Mouse (Mus musculus) heart, postnatal 10 days (tissue): ENCODE results near the gene Tdrd9. TPM values are rescaled to one million over a fixed set of nuclear protein-coding genes. Genes with fewer than 3 reads are reported as not detected.
"Not testable (repeated sequence)": the region's sequence is repeated elsewhere in the genome, so short reads cannot be mapped to it uniquely, and the experiment has no call there.

Source experiments
- DNase-seq, 2 experiments: peaks; one replicate each; pipeline ENCODE4 v3.0.0; 2021
- intact Hi-C: fragments of 180-260 bp; cut with DNase I; formaldehyde crosslinking; loops from one replicate; pipeline ENCODE4 v1.15.1; 2025
- total RNA-seq, 2 experiments: library from RNA; stranded (reverse); gene quantifications; 2 replicates each; pipeline ENCODE4 v1.2.3; 2021

Tdrd9 gene
- total RNA-seq, 2 experiments from 2014 or later = 0.15 to 0.26 TPM

DNA sequence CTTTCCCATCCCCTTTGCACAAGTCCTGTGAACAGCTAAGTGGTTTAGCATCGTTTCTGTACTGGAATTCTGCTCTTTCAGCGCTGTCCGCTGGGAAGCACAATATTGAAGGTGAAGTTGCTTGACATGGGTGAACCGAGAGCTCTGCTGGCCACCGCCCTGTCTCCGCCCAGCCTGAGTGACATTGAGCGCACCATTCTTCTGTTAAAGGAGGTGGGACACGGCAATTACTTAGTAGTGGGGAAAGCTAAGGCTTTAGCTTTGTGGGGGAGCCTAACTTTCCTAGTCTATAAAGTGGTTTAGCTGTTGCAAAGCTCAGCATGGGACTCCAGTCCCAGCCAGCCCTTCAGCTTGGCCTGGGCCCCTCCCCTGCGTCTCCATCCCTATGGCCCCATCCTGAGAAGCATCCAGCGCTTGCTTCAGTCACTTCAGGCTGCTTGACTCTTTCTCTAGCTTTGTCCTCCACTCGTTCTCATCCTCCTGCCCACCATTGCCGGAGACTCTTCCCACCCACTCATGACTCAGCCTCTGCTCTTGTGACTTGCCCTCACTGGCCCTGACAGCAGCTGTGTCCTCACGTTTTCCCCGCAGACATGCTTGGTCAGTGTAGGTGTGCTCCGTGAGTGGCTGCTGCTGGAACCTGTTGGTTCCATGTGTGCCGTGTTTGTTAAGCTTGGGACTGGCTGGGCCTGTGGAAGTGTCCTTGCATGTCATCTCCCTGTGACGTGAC, 53.4 kb downstream of the Tdrd9 start:
- intact Hi-C loops = no loop called here
- no peak for DNase-seq

DNA sequence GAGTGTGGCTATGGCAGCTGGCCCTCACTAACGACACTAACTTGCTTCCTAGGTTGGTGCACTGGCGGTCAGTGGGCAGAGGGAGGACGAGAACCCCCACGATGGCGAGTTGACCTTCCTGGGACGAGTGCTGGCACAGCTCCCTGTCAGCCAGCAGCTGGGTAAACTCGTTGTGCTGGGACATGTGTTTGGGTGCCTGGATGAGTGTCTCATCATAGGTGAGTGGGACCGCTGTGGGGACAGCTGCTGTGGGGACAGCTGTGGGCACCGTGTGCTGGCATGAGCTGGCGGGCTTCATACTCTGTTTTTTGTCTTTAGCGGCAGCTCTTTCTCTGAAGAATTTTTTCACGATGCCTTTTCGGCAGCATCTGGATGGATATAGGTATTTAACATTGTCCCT, 54.1 kb downstream of the Tdrd9 start:
- intact Hi-C loops = no loop called here
- no peak for DNase-seq

DNA sequence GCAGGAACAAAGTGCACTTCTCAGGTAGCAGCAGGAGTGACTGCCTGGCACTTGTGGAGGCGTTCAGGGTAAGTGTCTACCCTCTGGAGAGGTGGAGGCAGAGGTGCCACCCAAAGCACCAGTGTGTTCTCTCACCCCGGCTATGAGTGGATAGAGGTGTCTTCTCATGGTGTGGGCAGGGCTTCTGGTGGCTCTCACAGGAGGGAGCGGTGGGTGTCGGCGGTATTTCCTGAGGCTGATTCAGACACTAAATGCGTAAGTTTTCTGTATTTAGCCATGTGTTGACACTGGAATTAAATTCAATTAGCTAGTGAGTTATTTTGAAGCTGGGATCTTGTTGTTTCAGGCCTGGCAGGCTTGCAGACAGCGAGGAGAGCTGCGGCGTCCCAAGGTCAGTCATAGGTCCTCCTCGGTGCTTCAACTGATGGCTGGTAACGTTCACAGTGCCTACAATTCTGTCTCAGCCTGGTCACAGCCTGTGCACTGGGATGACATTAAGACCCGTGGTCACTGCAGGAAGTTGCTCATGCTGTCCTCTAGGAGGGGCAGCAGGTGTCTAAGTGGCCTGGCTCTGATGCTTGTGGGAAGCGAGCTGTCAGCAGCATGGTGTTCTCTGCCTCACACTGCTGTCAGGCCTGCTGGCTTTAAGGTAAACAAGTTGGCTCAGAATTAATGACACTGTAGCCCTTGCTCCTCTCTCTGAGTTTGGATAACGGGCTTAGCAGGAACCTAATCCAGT, 54.7 kb downstream of the Tdrd9 start:
- intact Hi-C loops = no loop called here
- peak; percentile 7 to 14 for DNase-seq

DNA sequence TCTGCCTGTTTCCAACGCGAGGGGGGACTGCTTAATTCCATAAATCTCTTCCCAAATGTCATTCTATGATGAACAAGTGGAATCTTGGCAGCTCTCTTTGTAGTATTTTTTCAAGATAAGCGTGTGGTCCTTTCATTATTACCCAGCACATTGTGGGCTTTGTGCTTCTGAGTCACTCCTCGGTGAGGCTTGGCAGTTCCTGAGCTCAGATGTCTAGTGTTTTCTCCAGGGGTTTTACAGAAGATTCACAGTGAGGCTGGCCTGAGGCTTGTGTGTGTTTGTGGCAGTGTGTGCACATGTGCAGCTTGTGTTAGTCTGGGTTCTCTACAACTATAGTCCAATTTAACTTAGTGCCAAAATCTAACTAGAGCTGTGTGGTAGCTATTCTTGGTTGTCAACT, 56.0 kb downstream of the Tdrd9 start:
- intact Hi-C loops = no loop called here
- no peak for DNase-seq

DNA sequence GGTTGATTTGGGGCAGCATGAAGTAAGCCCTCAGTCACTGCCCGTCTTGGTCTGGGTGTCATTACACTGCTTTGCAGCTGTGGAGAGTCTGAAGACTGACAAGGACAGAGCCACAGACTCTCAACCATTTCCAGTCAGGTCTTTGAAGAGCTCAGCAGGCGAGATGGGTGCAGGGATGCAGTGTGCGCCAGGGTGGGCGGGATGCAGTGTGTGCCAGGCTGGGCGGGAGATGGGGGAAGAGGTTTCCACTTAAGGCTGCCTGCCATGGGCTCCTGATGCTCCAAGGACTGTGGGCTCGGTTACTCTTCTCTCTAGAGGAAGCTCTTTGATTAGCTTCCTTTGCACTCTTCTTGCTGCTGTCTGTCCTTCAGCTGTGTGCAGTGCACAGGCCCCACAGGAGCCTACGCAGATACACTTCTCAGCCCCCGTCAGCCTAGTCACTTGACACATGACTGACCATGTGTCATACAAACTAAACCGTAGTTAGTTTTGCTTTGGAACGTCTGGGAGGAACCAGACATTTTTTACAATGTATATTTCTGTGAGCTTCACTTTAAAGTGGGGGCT, 62.1 kb downstream of the Tdrd9 start:
- intact Hi-C loops = no loop called here

DNA sequence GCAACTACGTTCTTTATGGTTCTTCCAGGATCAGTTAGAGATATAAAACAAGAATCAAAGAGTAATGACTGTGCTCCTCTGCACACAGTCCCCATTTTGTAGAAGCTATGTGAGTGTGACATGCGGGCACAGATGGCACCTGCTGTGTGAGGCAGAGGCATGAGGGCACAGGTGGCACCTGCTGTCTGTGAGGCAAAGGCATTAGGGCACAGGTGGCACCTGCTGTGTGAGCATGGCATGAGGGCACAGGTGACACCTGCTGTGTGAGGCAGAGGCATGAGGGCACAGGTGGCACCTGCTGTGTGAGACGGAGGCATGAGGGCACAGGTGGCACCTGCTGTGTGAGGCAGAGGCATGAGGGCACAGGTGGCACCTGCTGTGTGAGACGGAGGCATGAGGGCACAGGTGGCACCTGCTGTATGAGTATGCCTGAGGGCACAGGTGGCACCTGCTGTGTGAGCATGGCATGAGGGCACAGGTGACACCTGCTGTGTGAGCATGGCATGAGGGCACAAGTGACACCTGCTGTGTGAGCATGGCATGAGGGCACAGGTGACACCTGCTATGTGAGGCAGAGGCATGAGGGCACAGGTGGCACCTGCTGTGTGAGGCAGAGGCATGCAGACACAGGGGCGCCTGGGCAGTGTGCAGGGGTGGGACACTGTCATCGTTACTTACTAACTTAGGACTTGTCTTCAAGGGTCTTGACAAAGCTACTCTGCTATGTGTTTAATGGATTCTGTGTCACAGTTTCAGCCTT, 64.2 kb downstream of the Tdrd9 start:
- DNase-seq, intact Hi-C loops: not testable (repeated sequence)

More for the DNA sequence above, 62.1 kb downstream of the Tdrd9 start:
- no peak for DNase-seq

DNA sequence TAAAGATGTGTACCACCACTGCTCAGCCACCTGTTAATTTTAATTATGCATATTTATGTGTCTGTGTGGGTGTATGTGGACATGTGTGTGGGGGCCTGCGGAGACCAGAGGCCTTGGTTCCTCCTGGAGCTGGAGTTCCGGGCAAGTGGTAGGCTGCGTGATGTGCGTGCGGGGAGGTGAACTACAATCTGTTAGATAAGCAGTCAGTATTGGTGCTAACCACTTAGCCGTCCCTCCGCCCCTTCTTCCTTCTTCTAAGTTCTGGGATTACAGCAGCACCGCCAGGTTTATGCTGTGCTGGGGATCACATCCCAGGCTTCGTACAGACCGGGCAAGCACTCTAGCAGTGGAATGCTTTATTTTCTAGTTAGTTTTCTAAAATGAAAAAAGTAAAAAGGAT, 67.1 kb downstream of the Tdrd9 start:
- intact Hi-C loops = no loop called here
- no peak for DNase-seq

DNA sequence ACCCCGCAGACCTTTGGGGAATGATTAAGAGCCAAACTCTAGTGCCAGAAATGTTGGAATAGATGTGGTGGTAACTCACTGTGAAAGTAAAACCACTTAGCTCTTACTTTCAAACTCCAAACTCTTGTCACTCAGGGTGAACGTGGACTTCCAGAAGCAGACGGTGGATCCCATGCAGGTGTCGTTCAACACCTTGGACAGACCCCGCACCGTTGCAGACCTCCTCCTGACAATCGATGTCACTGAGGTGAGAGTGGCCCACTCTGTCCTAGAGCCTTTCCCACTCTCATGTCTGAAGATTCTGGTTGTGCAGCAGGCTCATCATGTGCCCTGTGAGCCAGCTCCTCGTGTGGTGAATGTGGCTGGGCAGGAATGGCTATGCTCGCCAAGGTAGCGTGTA, 67.8 kb downstream of the Tdrd9 start:
- intact Hi-C loops = no loop called here
- no peak for DNase-seq

DNA sequence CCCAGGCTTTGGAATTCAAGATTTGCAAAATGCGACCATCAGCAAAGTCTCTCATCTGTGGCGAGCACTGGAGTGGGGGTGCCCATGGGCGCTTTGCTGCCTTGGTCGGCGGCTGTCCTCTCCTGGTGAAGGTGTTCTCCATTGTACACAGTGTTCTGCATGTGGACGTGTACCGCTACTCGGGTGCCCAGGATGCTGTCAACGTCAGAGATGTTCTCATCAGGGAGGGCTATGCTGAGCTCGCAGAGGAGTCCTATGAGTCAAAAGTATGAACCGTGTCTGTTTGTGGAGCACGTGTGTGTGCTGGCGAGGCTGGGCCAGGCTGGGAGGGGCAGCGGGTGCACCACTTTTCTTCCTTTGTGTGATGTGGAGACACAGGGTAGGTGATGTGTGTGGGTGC, 71.3 kb downstream of the Tdrd9 start:
- intact Hi-C loops = no loop called here
- DNase-seq = no peak

DNA sequence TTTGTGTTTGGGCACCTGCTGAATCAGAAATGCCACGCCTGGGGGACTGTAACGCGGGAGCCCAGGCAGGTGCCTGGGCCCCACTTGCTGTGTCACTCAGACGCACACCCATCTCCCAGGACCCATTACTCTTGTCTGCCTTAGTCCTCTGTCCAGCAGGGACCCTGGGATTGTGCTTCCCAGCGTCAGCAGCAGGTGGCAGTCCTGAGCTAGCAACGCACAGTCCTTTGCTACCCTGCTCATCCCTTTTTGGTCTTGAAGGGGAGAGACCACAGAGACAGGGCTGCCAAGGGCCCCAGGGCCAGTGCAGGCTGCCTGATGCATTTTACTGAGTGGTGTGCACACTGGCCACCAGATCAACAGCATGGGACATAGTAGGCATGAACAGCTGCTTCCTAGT, 106.3 kb downstream of the Tdrd9 start:
- intact Hi-C loops = loop anchor here (1.0 to 2.0 kb wide), 2 partner anchors 14 to 63 kb away; no protein-coding TSS in a partner anchor

DNA sequence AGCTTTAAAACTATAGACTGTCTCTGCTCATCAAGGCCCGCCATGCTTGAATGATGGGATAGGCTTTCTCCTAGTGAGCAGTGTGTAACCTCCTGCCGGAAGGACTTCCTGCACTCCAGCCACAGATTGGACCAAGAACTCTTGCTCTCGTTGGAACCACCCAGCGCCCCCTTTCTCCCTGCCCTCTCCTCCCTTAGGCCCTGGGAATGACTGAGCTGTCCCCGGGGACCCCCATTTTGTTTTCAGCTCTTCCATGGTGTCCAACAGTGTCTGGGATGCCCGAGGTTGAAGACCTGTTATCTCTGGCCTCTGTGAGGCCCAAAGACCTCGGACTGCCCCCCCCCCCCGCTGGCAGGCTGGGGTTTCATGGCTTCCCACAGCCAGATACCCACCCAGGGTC, 108.6 kb downstream of the Tdrd9 start:
- intact Hi-C loops = loop anchor here (2.0 kb wide), 1 partner anchor 61 kb away; no protein-coding TSS in a partner anchor
- no peak for DNase-seq

More for the DNA sequence above, 106.3 kb downstream of the Tdrd9 start:
- DNase-seq = peak; percentile 84 to 88

DNA sequence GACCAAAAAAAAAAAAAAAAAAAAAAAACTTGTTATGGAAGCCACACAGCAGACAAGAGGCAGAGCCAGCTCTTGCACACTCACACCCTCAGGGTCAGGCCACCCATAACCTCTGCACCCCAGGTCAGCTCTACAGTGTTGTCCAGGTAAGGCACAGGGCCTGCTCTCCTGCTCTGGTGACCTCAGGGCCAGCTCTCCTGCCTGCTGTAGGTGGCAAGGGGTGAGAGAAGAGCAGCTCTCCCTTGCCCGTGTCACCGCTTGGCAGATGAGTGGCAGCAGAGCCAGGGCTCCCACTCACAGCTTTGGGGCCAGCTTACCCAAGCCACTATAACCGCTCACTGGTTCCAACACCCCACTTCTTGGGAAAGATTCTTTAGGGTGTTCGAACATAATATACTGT, 109.6 kb downstream of the Tdrd9 start:
- intact Hi-C loops = no loop called here
- DNase-seq = no peak

DNA sequence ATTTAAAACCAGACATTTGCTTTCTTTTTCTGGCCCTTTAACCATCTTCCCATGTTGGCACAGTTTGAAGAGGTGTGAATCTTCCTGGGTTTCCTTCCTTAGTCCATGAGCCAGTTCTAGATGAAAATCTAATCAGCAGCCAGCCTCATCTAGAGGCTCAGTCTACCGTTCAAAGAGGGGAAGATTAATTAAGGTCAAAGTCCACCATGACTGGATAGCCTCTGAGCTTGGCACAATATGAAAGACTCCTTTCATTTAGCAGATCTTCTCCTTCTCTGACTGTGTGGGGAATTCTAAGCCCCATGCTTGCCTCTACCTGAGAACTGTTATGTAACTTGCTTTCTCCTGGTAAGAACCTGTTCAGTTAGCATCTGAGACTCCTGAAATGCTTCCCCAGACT, 110.9 kb downstream of the Tdrd9 start:
- DNase-seq = no peak
- intact Hi-C loops = no loop called here

DNA sequence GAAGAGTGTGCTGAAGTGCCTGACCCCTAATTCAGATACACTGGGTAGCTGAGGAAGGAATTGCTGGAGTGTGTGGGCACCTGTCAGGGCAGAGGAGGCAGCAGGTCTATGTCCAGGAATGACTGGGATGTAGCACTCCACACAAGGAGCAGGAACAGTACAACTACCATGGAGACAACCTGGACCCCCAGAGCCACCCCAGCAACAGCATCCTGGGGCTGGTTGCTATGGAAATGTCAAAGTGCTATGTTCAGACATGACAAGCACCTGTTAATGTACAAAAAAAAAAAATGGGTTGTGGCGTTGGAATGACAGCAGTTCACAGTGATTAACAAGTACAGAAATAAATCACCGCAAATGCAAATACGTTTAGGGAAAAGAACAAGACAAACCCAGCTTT, 114.9 kb downstream of the Tdrd9 start:
- no peak for DNase-seq
- intact Hi-C loops = no loop called here

DNA sequence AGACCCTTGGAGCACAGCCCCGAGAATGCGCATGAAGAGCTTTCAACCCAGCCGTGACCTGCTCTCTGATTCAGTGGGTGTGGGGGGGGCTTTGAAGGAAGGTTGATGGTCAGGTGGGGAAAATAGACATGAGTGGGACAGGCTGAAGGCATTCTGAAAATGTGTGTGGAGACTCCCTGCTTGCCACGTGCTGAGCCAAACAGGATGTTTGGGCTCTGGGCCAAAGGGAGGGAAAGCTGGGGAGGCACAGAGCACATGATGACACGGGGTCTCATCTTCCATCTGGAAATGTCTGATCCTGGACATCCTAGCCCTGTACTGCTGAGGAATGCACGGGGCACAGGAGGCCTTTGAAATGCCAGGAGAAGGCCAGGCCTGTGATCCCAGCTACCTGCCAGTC, 115.4 kb downstream of the Tdrd9 start:
- no peak for DNase-seq
- intact Hi-C loops = no loop called here

DNA sequence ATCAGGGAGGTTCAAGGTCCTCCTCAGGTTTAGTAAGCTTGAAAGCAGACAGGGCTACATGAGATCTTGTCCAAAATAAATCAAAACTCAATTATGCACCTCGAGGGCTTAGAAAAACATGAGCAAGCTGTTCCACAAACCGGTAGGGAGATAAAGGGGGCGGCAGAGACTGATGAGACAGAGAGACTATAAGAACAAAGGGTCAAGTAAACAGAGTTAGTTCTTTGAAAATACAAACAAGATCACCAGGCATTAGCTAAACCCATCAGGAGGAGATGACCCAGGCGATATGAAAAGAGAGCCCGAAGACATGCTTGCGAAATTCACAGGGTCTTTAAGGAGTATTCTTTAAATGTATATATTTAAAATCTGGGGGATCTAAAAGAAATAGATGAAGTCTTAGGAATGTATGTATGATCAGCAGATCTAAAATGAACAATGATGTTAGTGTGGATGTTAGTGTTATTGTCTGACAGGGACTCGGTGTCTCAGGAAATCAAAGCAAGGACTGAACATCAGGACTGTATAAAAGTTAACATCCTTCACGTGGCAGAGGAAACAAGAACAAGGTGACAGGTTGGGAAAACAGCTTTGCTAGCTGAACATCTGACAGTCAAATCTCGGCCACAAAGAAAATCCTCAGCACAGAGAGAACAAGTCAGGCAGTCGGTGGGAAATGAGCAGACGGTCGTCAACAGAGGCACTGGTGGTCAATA, 117.4 kb downstream of the Tdrd9 start:
- intact Hi-C loops = no loop called here
- no peak for DNase-seq

DNA sequence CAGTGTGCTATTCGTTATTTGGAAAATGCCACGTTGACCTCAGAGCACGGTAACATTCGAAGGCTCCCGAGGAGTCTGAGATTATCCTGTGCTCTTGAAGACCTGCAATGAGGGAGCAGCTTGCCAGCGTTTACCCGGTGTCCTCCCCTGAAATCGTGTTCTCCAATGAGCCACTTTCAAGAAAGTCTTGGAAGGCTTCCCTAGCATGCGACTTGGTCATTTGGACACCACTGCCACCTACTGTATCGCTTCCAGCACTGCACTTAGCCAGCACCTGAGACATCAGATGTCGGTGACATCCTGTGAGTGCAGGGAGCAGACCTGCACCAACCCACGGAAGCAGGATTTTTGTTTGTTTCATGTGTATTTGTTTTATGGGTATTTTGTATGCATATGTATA, 119.7 kb downstream of the Tdrd9 start:
- intact Hi-C loops = loop anchor here (1.0 to 10.0 kb wide), 3 partner anchors 14 to 354 kb away; no protein-coding TSS in a partner anchor
- DNase-seq = peak; percentile 72 to 85

DNA sequence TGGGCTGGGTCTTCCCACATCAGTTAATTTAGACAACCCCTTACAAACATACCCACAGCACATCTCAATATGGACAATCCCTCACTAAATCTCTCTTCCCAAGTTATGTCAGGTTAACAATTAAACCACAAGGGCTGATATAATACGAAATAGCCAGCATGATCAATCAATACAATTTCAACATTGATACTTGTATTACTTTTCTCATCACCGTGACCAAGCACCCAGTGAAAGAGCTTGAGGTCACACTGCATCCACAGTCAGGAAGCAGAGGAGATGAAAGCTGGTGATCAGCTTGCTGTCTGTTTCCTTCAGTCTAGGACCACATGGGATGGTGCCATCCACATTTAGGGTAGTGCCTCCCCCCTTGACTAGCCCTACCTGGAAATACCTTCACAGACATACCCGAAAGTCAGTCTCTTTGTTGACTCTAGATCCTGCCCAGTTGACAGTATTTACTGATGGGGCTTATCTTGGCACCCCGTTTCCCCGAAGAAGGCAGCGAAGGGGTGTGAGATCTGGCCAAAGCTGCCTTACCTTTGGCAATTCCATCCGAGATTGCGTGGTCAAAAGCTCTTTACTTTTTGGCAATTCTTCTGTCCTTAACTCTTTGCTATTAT, 123.0 kb downstream of the Tdrd9 start:
- intact Hi-C loops = loop anchor here (5.0 to 10.0 kb wide), 2 partner anchors 220 to 357 kb away; no protein-coding TSS in a partner anchor
- no peak for DNase-seq

DNA sequence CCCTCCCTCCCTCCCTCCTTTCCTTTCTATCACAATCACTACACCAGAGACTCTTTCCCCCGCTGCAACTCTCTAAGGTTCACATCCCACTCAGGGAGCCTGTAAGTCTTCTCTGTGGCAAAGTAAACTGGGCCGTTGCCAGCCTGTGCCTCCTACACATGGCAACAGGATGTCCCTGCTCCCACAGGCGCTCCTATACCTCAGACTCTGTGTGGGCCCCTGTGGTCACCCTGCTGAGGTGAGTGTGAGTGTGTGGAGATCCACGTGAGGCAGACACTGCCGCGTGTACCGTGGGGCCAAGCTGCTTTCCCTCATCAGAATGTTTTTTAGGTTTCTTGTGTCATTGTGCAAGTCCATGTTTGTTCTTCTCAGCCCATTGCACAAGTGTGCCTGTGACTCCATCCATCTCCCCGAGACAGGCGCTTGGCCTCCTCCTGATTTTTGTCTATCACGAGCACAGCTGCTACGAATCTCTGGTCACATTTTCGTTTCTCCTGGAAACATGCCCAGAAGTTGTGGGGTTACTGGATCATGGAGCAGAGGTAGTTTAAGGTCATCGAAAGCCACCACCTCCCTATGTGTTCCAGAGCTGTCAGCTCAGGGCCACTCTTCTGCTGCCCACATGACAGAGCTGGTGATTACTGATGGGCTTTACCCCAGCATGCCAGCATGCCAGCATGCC, 124.8 kb downstream of the Tdrd9 start:
- intact Hi-C loops = loop anchor here (10.0 kb wide), 1 partner anchor 221 kb away; no protein-coding TSS in a partner anchor
- DNase-seq = peak; percentile 84
